Mouse (Mus musculus): Measurements from ENCODE around the gene Rad54l.

The Rad54l gene

DNA sequence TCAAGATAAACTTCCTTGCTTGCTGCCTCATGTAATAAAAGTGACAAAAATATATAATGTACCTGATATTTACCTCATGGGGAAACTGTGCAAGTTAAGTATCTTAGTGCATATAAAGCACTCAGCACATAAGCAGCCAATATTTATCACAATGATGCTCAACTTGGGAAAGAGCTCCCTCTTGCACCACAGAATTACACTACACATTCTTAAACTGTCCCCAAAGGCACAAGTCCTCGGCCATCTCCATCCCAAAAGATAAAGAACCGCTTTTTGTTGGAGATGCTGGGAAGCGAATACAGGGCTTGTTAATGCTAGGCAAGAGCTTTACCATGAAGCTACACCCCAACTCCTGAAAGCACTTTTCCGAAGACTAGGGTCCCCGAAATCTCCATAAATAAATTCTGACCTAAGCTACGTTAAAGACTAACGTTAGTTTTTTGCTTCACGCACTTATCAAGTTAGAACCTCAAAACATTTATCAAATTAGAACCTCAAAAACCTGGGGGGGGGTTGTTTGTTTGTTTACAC lies 49.3 kb downstream of the Rad54l start:
- peak; percentile 7 for DNase-seq (ENCODE audit: low read depth, low spot score)

- DNase-seq (ENCODE audit: low read depth, low spot score), result no peak
Measured at GRCm38 (mm10) chr4:116073146-116073545, 50.3 kb downstream of the Rad54l start.

GRCm38 (mm10) chr4:116070116-116070515 lies 53.4 kb downstream of the Rad54l start:
- no peak for DNase-seq (ENCODE audit: low read depth, low spot score)

GRCm38 (mm10) chr4:116063855-116064254 lies 59.6 kb downstream of the Rad54l start:
- no peak for DNase-seq (ENCODE audit: low read depth, low spot score)

- DNase-seq (ENCODE audit: low read depth, low spot score), result no peak
Measured at GRCm38 (mm10) chr4:116059012-116059726, 64.3 kb downstream of the Rad54l start.

DNA sequence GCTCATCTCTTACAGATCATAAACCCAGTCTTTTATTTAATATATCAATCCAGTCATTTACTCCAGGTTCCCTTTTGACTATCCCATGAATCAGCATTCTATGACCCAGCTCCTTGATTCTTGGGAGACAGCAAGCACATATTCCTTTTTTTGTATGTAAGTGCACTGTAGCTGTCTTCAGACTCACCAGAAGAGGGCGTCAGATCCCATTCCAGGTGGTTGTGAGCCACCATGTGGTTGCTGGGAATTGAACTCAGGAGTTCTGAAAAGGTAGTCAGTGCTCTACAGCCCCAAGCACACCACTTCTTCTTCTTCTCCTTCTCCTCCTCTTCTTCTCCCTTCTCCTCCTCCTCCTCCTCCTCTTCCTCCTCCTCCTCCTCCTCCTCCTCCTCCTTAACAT lies 65.9 kb downstream of the Rad54l start:
- DNase-seq (ENCODE audit: low read depth, low spot score), result no peak

- DNase-seq (ENCODE audit: low read depth, low spot score), result peak; percentile 92
Measured at GRCm38 (mm10) chr4:116053399-116053961, 70.0 kb downstream of the Rad54l start, which contains the start of gene Nsun4. Gene Nsun4 (minus strand): TSS chr4:116053876.

GRCm38 (mm10) chr4:116052526-116053293 lies 70.8 kb downstream of the Rad54l start:
- DNase-seq (ENCODE audit: low read depth, low spot score), result peak; percentile 48

DNA sequence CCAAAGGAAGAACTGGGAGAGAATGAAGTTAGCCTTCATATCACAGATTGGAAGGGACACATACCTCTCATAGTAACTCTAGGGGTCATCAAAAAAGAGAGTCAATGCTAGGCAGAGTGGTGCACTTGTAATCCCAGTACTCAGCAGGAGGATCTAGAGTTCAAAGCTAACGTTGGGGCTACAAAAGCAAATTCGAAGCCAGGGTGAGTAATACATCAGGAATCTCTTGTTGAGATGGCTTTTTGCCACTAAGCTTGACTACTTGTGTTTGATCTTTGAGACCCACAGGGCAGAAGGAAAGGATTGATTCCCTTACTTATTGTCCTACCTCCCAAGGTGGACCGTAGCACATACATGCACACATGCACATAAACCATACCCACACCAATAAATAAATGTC lies 74.3 kb downstream of the Rad54l start:
- no peak for DNase-seq (ENCODE audit: low read depth, low spot score)

- DNase-seq (ENCODE audit: low read depth, low spot score), result no peak
Measured at GRCm38 (mm10) chr4:116048130-116048920, 75.2 kb downstream of the Rad54l start.

- DNase-seq (ENCODE audit: low read depth, low spot score), result no peak
Measured at GRCm38 (mm10) chr4:116047681-116048080, 75.8 kb downstream of the Rad54l start.

DNA sequence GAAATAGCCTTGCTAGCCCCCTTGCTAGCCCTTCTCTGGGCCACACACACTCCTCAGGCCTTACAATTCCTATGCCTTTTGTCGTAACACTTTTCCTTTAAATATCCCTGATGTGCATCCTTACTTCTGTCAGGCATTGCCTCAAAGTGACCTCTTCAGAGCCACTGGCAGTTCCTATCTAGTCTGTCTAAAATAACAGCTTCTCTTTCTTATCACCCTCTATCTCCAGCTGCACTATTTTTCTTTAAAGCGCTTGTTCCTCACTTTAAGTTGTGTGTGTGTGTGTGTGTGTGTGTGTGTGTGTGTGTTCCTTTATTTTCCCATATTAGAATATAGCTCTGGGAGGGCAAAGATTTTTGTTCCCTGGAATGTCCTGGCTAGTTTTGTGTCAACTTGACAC lies 76.9 kb downstream of the Rad54l start:
- DNase-seq (ENCODE audit: low read depth, low spot score), result no peak

All from mesoderm, embryonic 11.5 days (tissue).